Mouse (Mus musculus): ENCODE measurements at regions not wholly inside any gene's neighbourhood (a gene's known extent, or its start where the extent isn't known, plus 50 kb on each side); places are given as distances from the start of the nearest gene placed in this dataset.
A peak's percentile ranks its signal among the peaks of the same experiment; 100 is the strongest.

DNA sequence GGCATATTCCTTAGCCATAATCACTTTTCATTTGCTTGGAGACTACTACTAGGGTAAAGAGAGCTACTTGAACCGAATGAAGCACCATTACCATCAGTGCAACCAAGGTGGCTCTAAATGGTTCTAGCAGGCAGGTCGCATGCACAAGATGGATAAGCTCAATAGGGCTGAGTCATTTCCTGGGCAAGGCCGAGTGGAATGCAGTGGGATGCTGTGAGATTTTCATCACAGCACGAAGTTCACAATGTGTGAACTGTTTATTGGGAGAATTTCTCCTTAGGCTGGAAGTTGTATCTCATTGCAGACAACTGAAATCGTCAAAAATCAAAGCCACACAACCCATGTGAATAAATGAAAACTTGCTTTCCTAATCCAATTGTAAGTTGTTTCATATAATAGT lies 697.6 kb upstream of the Tenm3 start:
- Histone ChIP-seq H3K36me3 (ENCODE audit: control insufficient read depth, insufficient read depth, low read length) (no peaks in the 10 kb centered on the region), H3K9me3 (ENCODE audit: control insufficient read depth, low read length) (no peaks in the 10 kb centered on the region)
- WGBS: 83% methylated on average over 5 of the region's 5 CpGs

DNA sequence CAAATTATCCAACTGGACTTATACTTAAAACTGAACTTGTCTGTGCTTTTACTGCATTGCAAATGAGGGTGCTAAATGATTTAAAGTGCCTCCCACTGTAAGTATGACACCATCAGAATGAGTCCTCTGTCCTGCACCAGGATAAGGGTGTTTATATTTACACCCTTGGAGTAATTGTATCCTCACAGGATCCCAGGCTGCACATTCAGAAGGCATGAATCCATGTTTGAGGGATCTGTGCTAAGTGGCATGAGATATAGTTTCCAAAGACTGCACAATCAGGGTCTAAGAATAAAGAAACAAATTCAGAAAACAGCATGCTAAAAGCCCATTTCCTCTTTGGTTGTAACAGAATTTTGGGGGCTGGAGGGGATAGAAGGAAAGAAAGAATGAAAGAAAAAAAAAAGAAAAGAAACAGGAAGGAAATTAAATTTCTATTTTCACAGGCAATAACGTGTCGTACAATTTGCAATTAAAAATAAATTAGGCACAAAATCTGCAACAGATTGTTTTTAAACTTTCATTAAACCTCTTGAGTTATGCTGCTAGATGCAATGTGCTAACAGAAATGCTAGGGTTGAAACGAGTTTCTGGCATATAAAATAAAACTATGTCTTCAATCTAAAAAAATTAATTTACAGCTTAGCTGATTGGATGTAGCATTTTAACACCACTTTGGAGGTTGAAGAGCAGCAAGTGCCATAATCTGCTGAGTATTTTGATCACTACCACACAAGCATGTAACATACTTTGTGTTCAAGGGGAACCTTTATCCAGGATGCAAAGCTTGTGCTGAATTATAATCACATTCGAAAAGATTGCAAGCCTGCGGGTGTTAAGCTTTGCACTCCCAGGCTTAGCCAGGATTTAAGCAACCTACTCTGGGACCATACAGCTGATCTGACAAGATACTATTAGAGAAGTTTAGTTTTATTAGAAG lies 689.9 kb upstream of the Tenm3 start:
- Histone ChIP-seq H3K4me1 (ENCODE audit: control insufficient read depth, insufficient read depth, low read length) (no peaks in the 10 kb centered on the region), H3K9me3 (ENCODE audit: control insufficient read depth, low read length) (no peaks in the 10 kb centered on the region), H3K9ac (ENCODE audit: low read length) (no peak overlapping the region), H3K36me3 (ENCODE audit: control insufficient read depth, insufficient read depth, low read length) (no peaks in the 10 kb centered on the region), H3K27me3 (ENCODE audit: control insufficient read depth, insufficient read depth, low read length) (no peaks in the 10 kb centered on the region), H3K4me2 (no peak overlapping the region), H3K27ac (ENCODE audit: low read depth, low read length) (no peak overlapping the region), H3K4me3 (ENCODE audit: low read depth, low read length) (no peak overlapping the region)
- WGBS: 76% methylated on average over 5 of the region's 5 CpGs
- ATAC-seq (ENCODE audit: low FRiP score): no peak
- no peak for DNase-seq (ENCODE audit: low spot score, missing footprints)

More for the DNA sequence above, 697.6 kb upstream of the Tenm3 start:
- Histone ChIP-seq H3K27ac (ENCODE audit: low read depth, low read length) (no peak overlapping the region), H3K4me2 (no peak overlapping the region), H3K27me3 (ENCODE audit: control insufficient read depth, insufficient read depth, low read length) (no peaks in the 10 kb centered on the region), H3K4me1 (ENCODE audit: control insufficient read depth, insufficient read depth, low read length) (no peaks in the 10 kb centered on the region), H3K9ac (ENCODE audit: low read length) (no peak overlapping the region), H3K4me3 (ENCODE audit: low read depth, low read length) (no peak overlapping the region)
- DNase-seq (ENCODE audit: low spot score, missing footprints) (no peak), ATAC-seq (ENCODE audit: low FRiP score) (no peak)

DNA sequence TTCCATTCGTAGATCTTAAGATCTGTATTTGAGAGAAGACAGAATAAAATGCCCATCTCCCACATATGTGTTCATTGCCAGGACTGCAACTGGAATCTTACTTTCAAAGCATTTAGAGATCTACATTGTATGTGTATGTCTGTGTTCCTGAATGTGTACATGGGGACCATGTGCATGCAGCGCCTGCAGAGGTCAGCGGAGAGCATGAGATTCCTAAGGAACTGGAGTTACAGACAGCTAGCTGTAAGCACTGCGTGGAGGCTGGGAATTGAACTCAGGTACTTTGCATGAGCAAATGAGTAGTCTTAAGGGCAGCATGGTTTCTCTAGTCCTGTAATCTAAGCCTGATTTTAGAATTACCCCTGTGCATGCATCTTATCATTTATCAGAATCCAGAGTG lies 685.5 kb upstream of the Tenm3 start:
- no peak overlapping the region for H3K27ac ChIP-seq (ENCODE audit: low read depth, low read length)
- 73% methylated on average over 4 of the region's 4 CpGs for whole genome bisulfite sequencing
- ATAC-seq (ENCODE audit: low FRiP score): 0 out of 2 replicates have a peak, but pooled peaks have one; percentile 30

DNA sequence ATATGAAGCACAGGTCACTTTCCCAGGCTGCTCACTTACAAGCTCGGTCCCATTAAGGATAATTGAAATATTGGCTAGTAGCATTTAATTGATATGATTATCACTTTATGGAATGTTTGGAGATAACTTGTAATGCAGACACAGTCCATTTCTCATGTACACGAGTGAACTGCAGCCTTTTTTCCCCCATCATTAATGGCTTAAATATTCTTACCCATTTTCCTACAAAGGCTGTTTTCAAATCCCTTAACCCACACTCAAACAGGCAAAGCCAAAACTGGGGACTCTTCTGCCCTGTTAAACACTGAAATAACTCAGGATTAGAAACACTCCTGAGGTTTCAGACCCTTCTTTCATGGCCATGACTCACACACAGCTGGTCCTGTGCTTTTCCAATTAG lies 649.2 kb upstream of the Tenm3 start:
- no peak for DNase-seq (ENCODE audit: low spot score, missing footprints)
- no peak overlapping the region for H3K4me2 ChIP-seq

More for the DNA sequence above, 685.5 kb upstream of the Tenm3 start:
- no peak for DNase-seq (ENCODE audit: low spot score, missing footprints)
- no peaks in the 10 kb centered on the region for H3K27me3 ChIP-seq (ENCODE audit: control insufficient read depth, insufficient read depth, low read length)
- no peaks in the 10 kb centered on the region for H3K9me3 ChIP-seq (ENCODE audit: control insufficient read depth, low read length)
- no peaks in the 10 kb centered on the region for H3K36me3 ChIP-seq (ENCODE audit: control insufficient read depth, insufficient read depth, low read length)
- H3K4me2 ChIP-seq: no peak overlapping the region
- no peak overlapping the region for H3K9ac ChIP-seq (ENCODE audit: low read length)
- no peak overlapping the region for H3K4me3 ChIP-seq (ENCODE audit: low read depth, low read length)
- no peaks in the 10 kb centered on the region for H3K4me1 ChIP-seq (ENCODE audit: control insufficient read depth, insufficient read depth, low read length)

DNA sequence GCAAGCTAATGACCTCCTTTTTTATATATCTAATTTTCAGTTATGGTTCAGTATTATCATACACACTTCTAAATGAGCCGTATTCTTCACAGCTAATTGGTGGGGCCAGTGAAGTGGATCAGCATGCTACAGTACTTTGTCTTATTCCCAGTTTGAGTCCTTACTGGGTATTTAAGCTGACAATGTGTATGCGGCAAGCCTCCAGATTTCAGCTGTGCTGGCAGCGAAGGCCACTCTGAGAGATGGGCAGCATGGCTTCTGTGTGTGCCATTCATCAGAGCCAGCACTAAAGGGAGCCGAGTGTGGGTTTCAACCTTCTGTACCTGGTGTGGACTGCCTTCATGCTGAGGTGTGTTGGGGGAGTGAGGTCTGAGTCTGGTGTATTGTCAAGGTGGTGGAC lies 641.5 kb upstream of the Tenm3 start:
- WGBS: 75% methylated on average over 4 of the region's 4 CpGs
- Histone ChIP-seq H3K4me3 (ENCODE audit: low read depth, low read length) (no peak overlapping the region), H3K4me1 (ENCODE audit: control insufficient read depth, insufficient read depth, low read length) (no peaks in the 10 kb centered on the region), H3K36me3 (ENCODE audit: control insufficient read depth, insufficient read depth, low read length) (no peaks in the 10 kb centered on the region), H3K27ac (ENCODE audit: low read depth, low read length) (no peak overlapping the region), H3K27me3 (ENCODE audit: control insufficient read depth, insufficient read depth, low read length) (no peaks in the 10 kb centered on the region), H3K9me3 (ENCODE audit: control insufficient read depth, low read length) (no peaks in the 10 kb centered on the region), H3K4me2 (no peak overlapping the region), H3K9ac (ENCODE audit: low read length) (no peak overlapping the region)
- no peak for ATAC-seq (ENCODE audit: low FRiP score)
- no peak for DNase-seq (ENCODE audit: low spot score, missing footprints)

More for the DNA sequence above, 649.2 kb upstream of the Tenm3 start:
- H3K4me3 ChIP-seq (ENCODE audit: low read depth, low read length): no peak overlapping the region
- no peak overlapping the region for H3K9ac ChIP-seq (ENCODE audit: low read length)
- H3K9me3 ChIP-seq (ENCODE audit: control insufficient read depth, low read length): no peaks in the 10 kb centered on the region
- H3K4me1 ChIP-seq (ENCODE audit: control insufficient read depth, insufficient read depth, low read length): no peaks in the 10 kb centered on the region
- H3K27me3 ChIP-seq (ENCODE audit: control insufficient read depth, insufficient read depth, low read length): no peaks in the 10 kb centered on the region
- no peaks in the 10 kb centered on the region for H3K36me3 ChIP-seq (ENCODE audit: control insufficient read depth, insufficient read depth, low read length)
- ATAC-seq (ENCODE audit: low FRiP score): no peak
- WGBS: 75% methylated on average over 2 of the region's 2 CpGs
- no peak overlapping the region for H3K27ac ChIP-seq (ENCODE audit: low read depth, low read length)

DNA sequence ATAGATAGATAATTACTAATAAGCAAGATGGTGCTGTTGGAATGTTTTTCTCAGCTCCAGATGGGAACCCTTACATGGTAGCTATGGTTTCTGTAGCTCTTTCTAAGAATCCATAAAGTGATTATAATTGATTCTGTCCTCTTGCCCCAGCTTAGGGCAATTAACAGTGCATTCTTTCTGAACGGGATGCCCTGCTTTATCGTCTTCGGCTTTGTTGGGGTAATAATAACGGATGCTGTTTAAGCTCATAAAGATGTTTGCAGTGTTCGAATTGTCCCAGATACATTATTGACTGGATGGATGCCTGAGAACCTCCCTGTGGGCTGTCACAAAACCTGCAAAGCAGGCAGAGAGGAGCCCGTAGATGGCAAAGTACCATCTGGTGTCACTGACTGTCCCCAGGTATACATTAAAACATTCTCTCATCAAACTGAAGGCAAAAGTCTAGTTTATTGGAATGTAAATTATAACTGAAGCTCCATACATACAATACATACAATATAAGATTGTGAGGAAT lies 637.8 kb upstream of the Tenm3 start:
- no peaks in the 10 kb centered on the region for H3K4me1 ChIP-seq (ENCODE audit: control insufficient read depth, insufficient read depth, low read length)
- H3K4me2 ChIP-seq: no peak overlapping the region
- H3K36me3 ChIP-seq (ENCODE audit: control insufficient read depth, insufficient read depth, low read length): no peaks in the 10 kb centered on the region
- 76% methylated on average over 6 of the region's 6 CpGs for WGBS
- no peak for DNase-seq (ENCODE audit: low spot score, missing footprints)
- no peaks in the 10 kb centered on the region for H3K9me3 ChIP-seq (ENCODE audit: control insufficient read depth, low read length)
- H3K27ac ChIP-seq (ENCODE audit: low read depth, low read length): no peak overlapping the region
- no peak overlapping the region for H3K9ac ChIP-seq (ENCODE audit: low read length)
- H3K27me3 ChIP-seq (ENCODE audit: control insufficient read depth, insufficient read depth, low read length): no peaks in the 10 kb centered on the region
- ATAC-seq (ENCODE audit: low FRiP score): no peak
- H3K4me3 ChIP-seq (ENCODE audit: low read depth, low read length): no peak overlapping the region

DNA sequence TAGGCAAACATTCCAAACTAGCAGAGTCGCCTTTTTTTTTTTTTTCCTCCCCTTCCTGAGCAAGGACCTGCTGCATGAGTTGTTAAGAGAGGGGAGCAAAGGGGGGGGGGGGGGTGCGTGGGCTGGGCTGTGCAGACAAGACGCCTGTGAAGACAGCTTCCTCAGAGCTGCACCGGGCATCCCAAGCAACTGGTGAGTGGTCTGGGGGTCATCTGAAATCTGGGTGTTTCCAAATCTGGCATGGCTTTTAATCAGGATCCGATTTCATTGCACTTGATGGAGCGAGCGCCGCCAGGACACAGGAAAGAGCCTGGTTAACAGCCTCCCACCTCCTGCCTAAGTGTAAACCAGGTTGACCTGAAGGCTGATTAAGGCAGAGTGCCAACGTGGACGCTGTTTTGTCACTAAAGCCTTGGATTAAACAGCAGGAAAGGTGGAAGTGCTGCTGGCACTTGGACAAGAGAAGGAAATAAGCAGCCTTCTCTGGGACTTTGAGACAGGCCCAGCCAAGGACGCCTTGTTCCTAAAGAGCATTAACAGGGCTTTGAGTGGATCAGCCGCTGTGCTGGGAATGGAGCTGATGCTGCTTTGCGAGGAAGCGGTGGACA lies 622.3 kb upstream of the Tenm3 start:
- no peak overlapping the region for H3K9ac ChIP-seq (ENCODE audit: low read length)
- no peak overlapping the region for H3K4me2 ChIP-seq
- no peaks in the 10 kb centered on the region for H3K27me3 ChIP-seq (ENCODE audit: control insufficient read depth, insufficient read depth, low read length)
- 44% methylated on average over 13 of the region's 14 CpGs for WGBS
- no peak overlapping the region for H3K4me3 ChIP-seq (ENCODE audit: low read depth, low read length)
- H3K4me1 ChIP-seq (ENCODE audit: control insufficient read depth, insufficient read depth, low read length): peaks cover 14% of the 10 kb centered on the region
- no peaks in the 10 kb centered on the region for H3K36me3 ChIP-seq (ENCODE audit: control insufficient read depth, insufficient read depth, low read length)
- DNase-seq (ENCODE audit: low spot score, missing footprints) (peak; percentile 80), ATAC-seq (ENCODE audit: low FRiP score) (no peak)
- H3K9me3 ChIP-seq (ENCODE audit: control insufficient read depth, low read length): no peaks in the 10 kb centered on the region
- H3K27ac ChIP-seq (ENCODE audit: low read depth, low read length): no peak overlapping the region

DNA sequence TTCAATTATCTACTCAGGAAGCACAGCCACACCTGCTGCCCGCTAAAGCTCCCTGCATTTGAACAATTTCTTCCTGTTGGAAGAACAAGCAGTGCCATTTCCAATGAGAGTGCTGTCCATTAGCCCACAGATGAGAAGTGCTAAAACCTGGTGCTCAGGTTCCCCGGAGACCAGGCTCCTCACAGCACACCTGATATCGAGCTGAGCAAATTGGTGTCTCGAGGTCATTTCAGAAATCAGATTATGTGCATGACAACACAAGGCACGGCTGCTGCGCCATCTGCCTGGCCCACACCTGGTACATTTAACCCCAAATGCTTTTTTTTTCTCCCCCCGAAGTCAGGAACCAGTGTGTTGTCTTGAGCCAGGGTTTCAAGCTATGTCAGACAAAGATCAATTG lies 621.3 kb upstream of the Tenm3 start:
- Histone ChIP-seq H3K27me3 (ENCODE audit: control insufficient read depth, insufficient read depth, low read length) (no peaks in the 10 kb centered on the region), H3K4me1 (ENCODE audit: control insufficient read depth, insufficient read depth, low read length) (peaks cover 14% of the 10 kb centered on the region), H3K9ac (ENCODE audit: low read length) (no peak overlapping the region), H3K4me3 (ENCODE audit: low read depth, low read length) (no peak overlapping the region), H3K27ac (ENCODE audit: low read depth, low read length) (no peak overlapping the region), H3K36me3 (ENCODE audit: control insufficient read depth, insufficient read depth, low read length) (no peaks in the 10 kb centered on the region), H3K4me2 (no peak overlapping the region), H3K9me3 (ENCODE audit: control insufficient read depth, low read length) (no peaks in the 10 kb centered on the region)
- DNase-seq (ENCODE audit: low spot score, missing footprints) (peak; percentile 68), ATAC-seq (ENCODE audit: low FRiP score) (no peak)
- 69% methylated on average over 7 of the region's 7 CpGs for WGBS

DNA sequence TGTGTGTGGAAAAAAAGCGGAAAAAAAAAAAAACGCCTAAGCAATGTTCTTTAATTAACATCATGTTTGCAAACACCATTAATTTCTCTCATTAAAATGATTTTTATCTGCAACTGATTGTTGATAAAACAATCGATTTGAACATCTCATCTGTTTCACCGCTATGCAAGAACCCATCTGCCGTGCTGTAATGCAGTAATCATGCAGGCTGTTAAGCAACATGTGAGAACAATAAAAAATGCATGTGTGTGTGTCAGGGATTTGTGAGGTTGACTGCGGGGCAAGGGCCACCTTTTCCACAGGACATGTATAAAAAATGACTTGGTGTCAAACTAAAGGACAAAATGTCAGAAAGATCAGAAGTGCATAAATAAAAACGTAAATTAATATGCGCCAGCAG lies 618.9 kb upstream of the Tenm3 start:
- Histone ChIP-seq H3K9me3 (ENCODE audit: control insufficient read depth, low read length) (no peaks in the 10 kb centered on the region), H3K36me3 (ENCODE audit: control insufficient read depth, insufficient read depth, low read length) (no peaks in the 10 kb centered on the region), H3K4me2 (no peak overlapping the region), H3K27me3 (ENCODE audit: control insufficient read depth, insufficient read depth, low read length) (no peaks in the 10 kb centered on the region), H3K27ac (ENCODE audit: low read depth, low read length) (no peak overlapping the region; the same call in 1 of the 2 replicates), H3K4me1 (ENCODE audit: control insufficient read depth, insufficient read depth, low read length) (peaks cover 14% of the 10 kb centered on the region), H3K9ac (ENCODE audit: low read length) (no peak overlapping the region), H3K4me3 (ENCODE audit: low read depth, low read length) (no peak overlapping the region)
- 48% methylated on average over 8 of the region's 8 CpGs for WGBS
- DNase-seq (ENCODE audit: low spot score, missing footprints) (peak; percentile 89), ATAC-seq (ENCODE audit: low FRiP score) (peak; percentile 15; the same call in 1 of the 2 replicates)
